In genomic region chr6:99538194-99538941, GRCm38 (mm10) we compare ENCODE assay signal across 12 mouse cellular contexts.
"Had no signal": no experiment of that assay in that cellular context is flagged by ENCODE, and none has a peak within 500 bp of the region (broad histone marks: within the 10 kb centered on the region; RNA-seq: fewer than 3 reads in every experiment).

No protein-coding gene starts in this region.

- H3K27me3 ChIP-seq: kidney, embryonic 15.5 days; limb, embryonic 13.5 days; neural tube, embryonic 12.5 days had no signal

- H3K27ac ChIP-seq: kidney, embryonic 15.5 days; limb, embryonic 13.5 days; liver, embryonic 14.5 days; midbrain, embryonic 10.5 days; neural tube, embryonic 12.5 days had no signal

- DNase-seq: kidney, adult 2 months; kidney, postnatal 14 days; left cerebral cortex, postnatal 4 days; lung, postnatal 14 days; midbrain, embryonic 14.5 days; thymus, postnatal 4 days had no signal

- H3K9ac ChIP-seq: kidney, embryonic 15.5 days; limb, embryonic 13.5 days; liver, embryonic 14.5 days; neural tube, embryonic 12.5 days had no signal

- H3K4me2 ChIP-seq: kidney, embryonic 15.5 days; limb, embryonic 13.5 days; neural tube, embryonic 12.5 days had no signal

- H3K4me3 ChIP-seq: kidney, embryonic 15.5 days; limb, embryonic 13.5 days; midbrain, embryonic 10.5 days; myocyte; neural tube, embryonic 12.5 days had no signal

- H3K9me3 ChIP-seq: kidney, embryonic 15.5 days; limb, embryonic 13.5 days; midbrain, embryonic 10.5 days; neural tube, embryonic 12.5 days had no signal

- H3K36me3 ChIP-seq: kidney, embryonic 15.5 days; limb, embryonic 13.5 days; midbrain, embryonic 10.5 days; neural tube, embryonic 12.5 days had no signal

- H3K4me1 ChIP-seq: kidney, embryonic 15.5 days; limb, embryonic 13.5 days; midbrain, embryonic 10.5 days; neural tube, embryonic 12.5 days had no signal
